Mouse (Mus musculus): ENCODE results near the gene Grid1. TPM values are rescaled to one million over a fixed set of nuclear protein-coding genes. Genes with fewer than 3 reads are reported as not detected.

Gene Grid1
- polyA plus RNA-seq, 1 experiment from 2014 or later = 0.23 TPM

- 65% methylated on average over 4 of the region's 4 CpGs for WGBS (ENCODE audit: insufficient replicate concordance)
- Histone ChIP-seq H3K27ac (no peak overlapping the region), H3K4me1 (no peaks in the 10 kb centered on the region), H3K4me2 (no peak overlapping the region), H3K9ac (no peak overlapping the region), H3K9me3 (replicated peaks) (no peaks in the 10 kb centered on the region), H3K36me3 (no peaks in the 10 kb centered on the region), H3K4me3 (no peak overlapping the region), H3K27me3 (replicated peaks) (no peaks in the 10 kb centered on the region)
- ATAC-seq = no peak
Observed at GRCm38 (mm10) chr14:35198447-35198846, 378.5 kb downstream of the Grid1 start.

- H3K9ac ChIP-seq = no peak overlapping the region
Observed at GRCm38 (mm10) chr14:35198899-35199298, 379.0 kb downstream of the Grid1 start.

GRCm38 (mm10) chr14:35209444-35209843 lies 389.5 kb downstream of the Grid1 start:
- H3K27ac ChIP-seq = no peak overlapping the region
- no peaks in the 10 kb centered on the region for H3K27me3 ChIP-seq (replicated peaks)
- H3K4me1 ChIP-seq = no peaks in the 10 kb centered on the region
- no peak overlapping the region for H3K4me2 ChIP-seq
- no peak overlapping the region for H3K9ac ChIP-seq
- no peaks in the 10 kb centered on the region for H3K9me3 ChIP-seq (replicated peaks)
- 63% methylated on average over 6 of the region's 6 CpGs for WGBS (ENCODE audit: insufficient replicate concordance)
- no peak for ATAC-seq
- H3K4me3 ChIP-seq = no peak overlapping the region
- no peaks in the 10 kb centered on the region for H3K36me3 ChIP-seq

More at GRCm38 (mm10) chr14:35198899-35199298, 379.0 kb downstream of the Grid1 start:
- Histone ChIP-seq H3K27me3 (replicated peaks) (no peaks in the 10 kb centered on the region), H3K9me3 (replicated peaks) (no peaks in the 10 kb centered on the region), H3K4me2 (no peak overlapping the region), H3K4me3 (no peak overlapping the region), H3K27ac (no peak overlapping the region), H3K4me1 (no peaks in the 10 kb centered on the region), H3K36me3 (no peaks in the 10 kb centered on the region)
- 72% methylated on average over 6 of the region's 6 CpGs for WGBS (ENCODE audit: insufficient replicate concordance)
- ATAC-seq = no peak

GRCm38 (mm10) chr14:35219021-35219420 lies 399.1 kb downstream of the Grid1 start:
- ATAC-seq = no peak
- Histone ChIP-seq H3K36me3 (no peaks in the 10 kb centered on the region), H3K27ac (no peak overlapping the region), H3K4me3 (no peak overlapping the region), H3K4me2 (no peak overlapping the region), H3K27me3 (replicated peaks) (no peaks in the 10 kb centered on the region), H3K9me3 (replicated peaks) (no peaks in the 10 kb centered on the region), H3K4me1 (no peaks in the 10 kb centered on the region), H3K9ac (no peak overlapping the region)
- 72% methylated on average over 4 of the region's 4 CpGs for WGBS (ENCODE audit: insufficient replicate concordance)

GRCm38 (mm10) chr14:35222196-35222595 lies 402.3 kb downstream of the Grid1 start:
- WGBS (ENCODE audit: insufficient replicate concordance) = 53% methylated on average over 2 of the region's 2 CpGs
- Histone ChIP-seq H3K4me3 (no peak overlapping the region), H3K27ac (no peak overlapping the region), H3K36me3 (no peaks in the 10 kb centered on the region), H3K4me1 (no peaks in the 10 kb centered on the region), H3K4me2 (no peak overlapping the region), H3K9me3 (replicated peaks) (no peaks in the 10 kb centered on the region), H3K9ac (no peak overlapping the region), H3K27me3 (replicated peaks) (no peaks in the 10 kb centered on the region)
- no peak for ATAC-seq

- no peaks in the 10 kb centered on the region for H3K36me3 ChIP-seq
- H3K27ac ChIP-seq = no peak overlapping the region
- no peaks in the 10 kb centered on the region for H3K9me3 ChIP-seq (replicated peaks)
- H3K9ac ChIP-seq = no peak overlapping the region
- no peak for ATAC-seq
- no peaks in the 10 kb centered on the region for H3K27me3 ChIP-seq (replicated peaks)
- no peak overlapping the region for H3K4me2 ChIP-seq
- H3K4me3 ChIP-seq = no peak overlapping the region
- 66% methylated on average over 5 of the region's 5 CpGs for WGBS (ENCODE audit: insufficient replicate concordance)
- no peaks in the 10 kb centered on the region for H3K4me1 ChIP-seq
Observed at GRCm38 (mm10) chr14:35227581-35227980, 407.7 kb downstream of the Grid1 start.

- H3K36me3 ChIP-seq = no peaks in the 10 kb centered on the region
- no peak overlapping the region for H3K4me2 ChIP-seq
- no peak for ATAC-seq
- H3K9ac ChIP-seq = no peak overlapping the region
- no peak overlapping the region for H3K4me3 ChIP-seq
- no peak overlapping the region for H3K27ac ChIP-seq
- H3K27me3 ChIP-seq (replicated peaks) = no peaks in the 10 kb centered on the region
- no peaks in the 10 kb centered on the region for H3K9me3 ChIP-seq (replicated peaks)
- no peaks in the 10 kb centered on the region for H3K4me1 ChIP-seq
Observed at GRCm38 (mm10) chr14:35231384-35231783, 411.5 kb downstream of the Grid1 start.

GRCm38 (mm10) chr14:35242882-35243281 lies 423.0 kb downstream of the Grid1 start:
- H3K4me1 ChIP-seq = no peaks in the 10 kb centered on the region
- ATAC-seq = no peak
- H3K27ac ChIP-seq = no peak overlapping the region
- H3K9me3 ChIP-seq (replicated peaks) = 0 out of 2 replicates have a peak, but pooled peaks cover 5% of the 10 kb centered on the region
- H3K4me2 ChIP-seq = no peak overlapping the region
- no peak overlapping the region for H3K9ac ChIP-seq
- H3K4me3 ChIP-seq = no peak overlapping the region
- WGBS (ENCODE audit: insufficient replicate concordance) = 78% methylated on average over 6 of the region's 6 CpGs
- no peaks in the 10 kb centered on the region for H3K27me3 ChIP-seq (replicated peaks)
- no peaks in the 10 kb centered on the region for H3K36me3 ChIP-seq

GRCm38 (mm10) chr14:35244776-35245548 lies 425.1 kb downstream of the Grid1 start:
- 0 out of 2 replicates have a peak, but pooled peaks cover 5% of the 10 kb centered on the region for H3K9me3 ChIP-seq (replicated peaks)
- no peak for ATAC-seq
- H3K4me2 ChIP-seq = no peak overlapping the region
- H3K4me1 ChIP-seq = no peaks in the 10 kb centered on the region
- no peak overlapping the region for H3K9ac ChIP-seq
- no peak overlapping the region for H3K4me3 ChIP-seq
- no peaks in the 10 kb centered on the region for H3K27me3 ChIP-seq (replicated peaks)
- H3K27ac ChIP-seq = no peak overlapping the region
- H3K36me3 ChIP-seq = no peaks in the 10 kb centered on the region
- WGBS (ENCODE audit: insufficient replicate concordance) = 68% methylated on average over 7 of the region's 7 CpGs

- H3K36me3 ChIP-seq = no peaks in the 10 kb centered on the region
- no peak overlapping the region for H3K4me2 ChIP-seq
- no peak for ATAC-seq
- no peak overlapping the region for H3K27ac ChIP-seq
- no peak overlapping the region for H3K9ac ChIP-seq
- H3K4me3 ChIP-seq = no peak overlapping the region
- no peaks in the 10 kb centered on the region for H3K9me3 ChIP-seq (replicated peaks)
- H3K27me3 ChIP-seq (replicated peaks) = no peaks in the 10 kb centered on the region
- no peaks in the 10 kb centered on the region for H3K4me1 ChIP-seq
- 79% methylated on average over 4 of the region's 4 CpGs for WGBS (ENCODE audit: insufficient replicate concordance)
Observed at GRCm38 (mm10) chr14:35250412-35250811, 430.5 kb downstream of the Grid1 start.

GRCm38 (mm10) chr14:35254477-35254876 lies 434.6 kb downstream of the Grid1 start:
- Histone ChIP-seq H3K4me3 (no peak overlapping the region), H3K4me2 (no peak overlapping the region), H3K27ac (no peak overlapping the region), H3K27me3 (replicated peaks) (no peaks in the 10 kb centered on the region), H3K36me3 (no peaks in the 10 kb centered on the region), H3K9ac (no peak overlapping the region), H3K9me3 (replicated peaks) (no peaks in the 10 kb centered on the region), H3K4me1 (no peaks in the 10 kb centered on the region)
- 46% methylated on average over 2 of the region's 2 CpGs for WGBS (ENCODE audit: insufficient replicate concordance)
- no peak for ATAC-seq

- H3K36me3 ChIP-seq = no peaks in the 10 kb centered on the region
- no peak overlapping the region for H3K4me2 ChIP-seq
- 70% methylated on average over 4 of the region's 4 CpGs for WGBS (ENCODE audit: insufficient replicate concordance)
- no peak for ATAC-seq
- H3K27me3 ChIP-seq (replicated peaks) = no peaks in the 10 kb centered on the region
- H3K27ac ChIP-seq = no peak overlapping the region
- H3K9ac ChIP-seq = no peak overlapping the region
- H3K4me3 ChIP-seq = no peak overlapping the region
- no peaks in the 10 kb centered on the region for H3K9me3 ChIP-seq (replicated peaks)
- H3K4me1 ChIP-seq = no peaks in the 10 kb centered on the region
Observed at GRCm38 (mm10) chr14:35270260-35270659, 450.4 kb downstream of the Grid1 start.

GRCm38 (mm10) chr14:35309201-35309600 lies 489.3 kb downstream of the Grid1 start:
- 82% methylated on average over 7 of the region's 7 CpGs for WGBS (ENCODE audit: insufficient replicate concordance)
- Histone ChIP-seq H3K27me3 (replicated peaks) (no peaks in the 10 kb centered on the region), H3K4me1 (no peaks in the 10 kb centered on the region), H3K4me2 (no peak overlapping the region), H3K36me3 (no peaks in the 10 kb centered on the region), H3K4me3 (no peak overlapping the region), H3K9ac (no peak overlapping the region), H3K27ac (no peak overlapping the region), H3K9me3 (replicated peaks) (0 out of 2 replicates have a peak, but pooled peaks cover 3% of the 10 kb centered on the region)
- ATAC-seq = no peak

All from liver, embryonic 12.5 days (tissue).